Mouse (Mus musculus): ENCODE data around the gene Enox1.
A peak's percentile ranks its signal among the peaks of the same experiment; 100 is the strongest.
"Not testable (repeated sequence)": the region's sequence is repeated elsewhere in the genome, so short reads cannot be mapped to it uniquely, and the experiment has no call there.

Enox1 gene

DNA sequence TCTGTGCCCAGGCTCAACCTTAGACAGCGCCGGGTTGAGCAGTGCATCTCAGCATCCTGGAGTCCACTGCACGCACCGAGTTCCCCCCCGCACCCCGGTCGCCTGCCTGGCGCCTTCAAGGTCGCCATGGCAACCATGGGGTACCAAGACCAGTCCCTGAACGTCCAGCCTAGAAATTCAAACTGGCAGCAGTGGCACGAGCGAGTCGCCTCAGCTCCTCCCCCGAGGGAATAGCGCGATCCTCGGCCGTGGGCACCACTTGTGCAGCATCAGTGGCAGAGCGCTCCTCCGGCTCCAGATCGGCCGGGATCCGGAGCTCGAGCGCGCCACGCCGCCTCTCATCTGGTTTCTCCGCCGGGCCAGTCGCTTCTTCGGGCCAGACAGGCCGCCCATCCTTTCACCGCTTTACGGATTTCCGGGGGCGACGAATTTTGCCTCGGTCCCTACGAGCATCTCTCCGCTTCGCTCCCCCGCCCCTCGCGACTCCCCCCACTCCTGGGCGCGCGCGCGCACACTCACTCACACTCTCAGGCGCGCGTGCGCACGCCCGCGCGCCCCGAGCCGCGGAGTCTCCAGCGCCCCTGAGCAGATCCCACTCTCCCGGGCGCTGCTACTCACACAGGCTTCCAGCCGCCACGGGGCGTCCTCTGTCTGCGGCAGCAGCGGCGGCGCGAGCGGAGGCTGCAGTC is at the start of gene Enox1:
Gene Enox1 (plus strand): TSS at position 542 of the 689 bp plus-strand sequence.
- DNase-seq (ENCODE audit: low spot score) = peak; percentile 36

DNA sequence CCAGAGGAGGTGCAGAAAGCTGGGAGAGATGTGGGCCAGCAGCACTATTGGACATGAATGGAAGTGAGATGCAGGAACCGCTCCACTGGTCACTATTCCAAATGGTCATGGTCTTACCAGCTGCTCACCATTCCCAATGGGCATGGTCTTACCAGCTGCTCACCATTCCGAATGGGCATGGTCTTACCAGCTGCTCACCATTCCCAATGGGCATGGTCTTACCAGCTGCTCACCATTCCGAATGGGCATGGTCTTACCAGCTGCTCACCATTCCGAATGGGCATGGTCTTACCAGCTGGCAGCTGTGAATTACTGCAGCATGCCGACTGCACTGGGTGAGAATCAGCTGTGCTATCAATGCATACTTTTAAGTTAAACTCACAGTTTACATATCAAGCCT is 45.9 kb upstream of the Enox1 start:
- not testable (repeated sequence) for DNase-seq (ENCODE audit: low spot score)

DNA sequence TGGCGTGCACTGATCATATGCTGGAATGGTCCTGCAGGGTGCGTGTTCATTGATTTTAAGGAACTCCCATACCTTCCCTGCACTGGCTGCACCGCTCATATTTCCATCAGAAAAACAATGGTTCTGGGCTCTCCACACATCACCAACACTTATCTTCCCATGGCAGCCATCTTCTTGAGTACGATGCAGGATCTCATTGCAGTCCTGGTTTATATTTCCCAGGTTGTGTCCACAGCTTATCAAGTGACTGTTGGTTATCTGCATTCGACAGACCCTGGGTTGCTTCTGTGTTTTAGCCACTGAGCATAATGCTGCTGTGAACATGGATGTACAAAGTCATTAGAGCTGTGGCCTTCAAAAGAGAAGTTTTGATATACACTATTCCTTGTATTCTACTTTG is 26.0 kb upstream of the Enox1 start:
- no peak for DNase-seq (ENCODE audit: low spot score)

DNA sequence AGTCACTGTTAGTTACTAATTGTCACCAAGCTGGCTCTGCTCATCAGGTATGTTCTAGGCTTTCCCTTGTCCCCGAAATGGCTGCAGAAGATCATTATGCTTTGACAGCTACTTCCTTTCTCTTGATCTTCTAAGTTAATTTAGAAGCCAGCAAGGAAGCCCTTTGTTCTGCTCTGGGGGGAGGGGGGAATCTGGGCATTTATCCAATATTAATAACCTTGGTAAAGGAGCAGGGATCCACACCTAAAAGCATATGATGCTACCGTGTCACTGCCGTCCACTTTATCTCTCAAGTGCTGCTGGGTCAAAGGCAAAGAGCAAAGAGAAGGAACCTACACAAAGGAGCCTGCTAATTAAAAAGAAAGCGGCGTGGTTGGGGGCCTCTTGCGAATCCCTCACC is 19.6 kb upstream of the Enox1 start:
- DNase-seq (ENCODE audit: low spot score) = no peak

DNA sequence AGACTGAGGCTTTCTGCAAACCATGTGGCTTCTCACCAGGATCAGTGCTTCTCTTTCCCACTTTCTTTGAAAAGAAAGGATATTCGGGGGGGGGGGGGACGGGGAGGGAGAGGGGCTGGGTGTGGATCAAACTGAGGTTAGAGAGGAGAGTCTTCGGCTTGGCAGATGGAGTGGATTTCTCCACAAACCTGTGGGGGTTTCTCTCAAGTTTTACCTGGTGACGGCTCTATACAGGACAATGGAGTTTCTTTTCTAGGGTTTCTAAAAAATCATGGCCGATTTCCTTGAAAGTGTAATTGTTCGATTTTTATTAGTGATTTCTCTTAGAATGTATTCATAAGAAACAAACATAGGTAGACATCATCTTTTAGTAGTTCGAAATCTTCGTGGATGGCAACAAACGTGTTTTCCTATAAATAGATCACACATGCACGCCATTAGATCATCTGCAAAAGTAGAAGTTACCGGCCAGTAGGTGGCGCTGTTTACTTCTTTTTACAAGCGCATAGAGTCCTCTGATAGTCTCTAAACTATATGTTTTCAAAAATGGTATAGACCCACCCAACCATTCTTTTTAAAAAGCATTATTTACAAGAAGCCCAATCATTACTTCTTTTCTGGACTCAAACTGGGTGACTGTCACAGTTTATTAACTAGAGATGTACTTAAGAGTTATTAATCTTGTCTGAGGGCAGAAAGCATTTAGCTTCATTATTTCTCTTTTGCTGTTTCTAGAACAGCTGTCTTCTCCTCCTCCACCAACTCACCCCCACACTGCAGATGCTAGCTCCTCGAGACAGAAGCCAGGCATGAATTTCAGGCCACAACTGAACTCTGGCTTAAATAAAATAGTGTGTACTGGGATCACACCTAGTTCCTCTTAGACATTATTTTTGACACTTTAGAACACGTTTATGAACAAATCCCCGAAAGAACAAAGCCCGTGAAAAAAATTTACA is 15.0 kb upstream of the Enox1 start:
- DNase-seq (ENCODE audit: low spot score) = peak; percentile 68

DNA sequence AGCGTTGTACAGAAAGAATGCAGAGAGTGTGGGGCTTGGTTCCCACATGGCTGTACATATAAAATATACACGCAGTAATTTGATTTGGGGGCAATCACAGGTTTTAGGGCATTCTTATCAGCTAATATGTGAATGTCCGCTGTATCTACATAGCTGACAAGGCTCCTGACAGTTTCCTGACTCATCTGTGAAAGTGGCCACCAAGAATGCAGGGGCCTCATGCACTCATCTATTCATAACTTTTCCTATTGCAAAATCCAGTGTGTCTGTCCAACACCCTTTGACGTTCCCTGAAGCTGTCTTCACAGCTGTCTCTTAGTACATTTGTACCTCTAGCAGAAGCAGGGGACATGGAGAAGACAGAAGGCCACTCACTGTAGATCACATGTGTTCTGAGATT is 11.5 kb upstream of the Enox1 start:
- DNase-seq (ENCODE audit: low spot score) = no peak

DNA sequence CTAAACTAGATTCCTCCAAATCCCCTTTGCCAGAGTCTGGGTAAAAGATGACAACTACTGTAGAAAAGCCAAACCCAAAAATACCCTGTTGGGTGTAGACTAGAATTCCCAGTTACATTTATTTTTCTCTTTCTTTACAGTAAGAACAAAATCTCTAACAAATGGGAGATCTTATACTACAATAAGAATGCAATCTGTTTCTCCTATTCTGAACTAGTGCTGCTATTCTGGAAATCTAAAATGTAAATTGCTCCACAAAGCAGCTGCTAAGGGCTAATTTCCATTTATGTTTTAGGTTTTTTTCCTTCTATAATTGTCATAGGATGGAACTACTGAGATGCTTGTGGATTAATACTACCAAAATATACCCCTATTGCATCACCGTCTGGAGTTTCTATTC is 8.9 kb upstream of the Enox1 start:
- DNase-seq (ENCODE audit: low spot score) = no peak

DNA sequence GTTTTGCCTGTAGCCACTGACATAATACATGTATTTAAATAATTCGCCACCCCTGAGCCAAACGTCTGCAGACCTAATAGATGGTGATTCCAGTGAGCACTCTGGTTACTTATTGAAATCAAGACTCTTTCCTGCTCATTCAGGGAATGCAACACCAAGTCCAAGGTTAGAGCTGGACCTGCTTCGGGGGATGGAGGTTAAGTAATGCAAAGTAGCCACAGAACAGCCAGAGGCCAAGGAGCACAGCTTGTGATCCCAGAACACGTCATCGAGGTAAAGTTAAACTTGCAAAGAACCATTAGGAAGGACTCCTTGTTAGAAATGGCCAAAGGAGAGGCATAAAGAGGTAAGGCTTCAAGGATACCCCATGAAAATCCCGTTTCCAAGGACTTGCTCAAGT is 6.0 kb upstream of the Enox1 start:
- no peak for DNase-seq (ENCODE audit: low spot score)

DNA sequence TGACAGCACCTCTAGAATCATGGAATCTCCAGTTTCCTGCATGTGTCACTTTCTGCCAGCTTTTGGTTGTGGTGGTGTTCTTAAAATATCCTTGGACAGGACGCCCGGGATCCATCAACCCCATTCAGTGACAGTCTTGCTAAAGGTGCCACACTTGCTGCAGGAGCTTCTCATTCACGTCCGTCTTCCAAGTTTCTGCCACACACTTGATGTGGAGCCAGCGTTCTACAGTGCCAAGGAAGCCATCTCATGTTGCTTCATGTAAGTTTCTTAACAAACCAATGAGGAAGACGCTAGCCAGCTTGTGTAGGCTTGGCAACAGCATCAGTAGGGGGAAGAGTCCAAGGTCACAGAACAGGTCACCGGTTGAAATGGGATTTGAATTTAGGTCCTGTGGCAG is 5.1 kb upstream of the Enox1 start:
- DNase-seq (ENCODE audit: low spot score) = no peak

DNA sequence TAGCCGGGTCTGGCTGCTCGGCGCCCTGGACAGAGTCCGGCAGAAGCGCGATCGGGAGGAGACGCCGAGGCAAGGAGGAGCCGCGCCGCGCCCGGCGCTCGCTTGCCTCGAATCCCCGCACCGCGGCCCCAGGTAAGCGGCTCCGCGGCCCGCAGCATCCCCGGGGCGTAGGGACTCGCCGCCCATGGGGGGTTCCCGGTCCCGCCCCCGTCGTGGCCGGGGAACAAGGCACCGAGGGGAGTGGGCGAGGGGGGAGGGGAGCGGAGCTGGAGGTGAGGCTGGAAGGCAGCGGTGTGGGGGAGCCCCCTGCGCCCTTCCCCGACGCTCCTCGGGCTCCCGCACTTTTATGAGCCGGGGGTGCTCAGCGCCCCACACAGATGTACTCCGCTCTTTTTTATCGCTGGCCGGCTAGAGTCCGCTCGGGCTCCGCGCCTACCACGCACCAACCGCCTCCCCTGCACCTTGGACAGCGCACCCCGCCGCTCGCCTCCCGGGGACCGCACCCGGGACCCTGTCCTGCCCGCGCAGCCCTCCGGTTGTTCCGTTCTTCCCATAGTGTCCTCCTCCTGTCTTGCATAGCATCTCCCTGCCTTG is 445 bp downstream of the Enox1 start:
- DNase-seq (ENCODE audit: low spot score) = no peak

DNA sequence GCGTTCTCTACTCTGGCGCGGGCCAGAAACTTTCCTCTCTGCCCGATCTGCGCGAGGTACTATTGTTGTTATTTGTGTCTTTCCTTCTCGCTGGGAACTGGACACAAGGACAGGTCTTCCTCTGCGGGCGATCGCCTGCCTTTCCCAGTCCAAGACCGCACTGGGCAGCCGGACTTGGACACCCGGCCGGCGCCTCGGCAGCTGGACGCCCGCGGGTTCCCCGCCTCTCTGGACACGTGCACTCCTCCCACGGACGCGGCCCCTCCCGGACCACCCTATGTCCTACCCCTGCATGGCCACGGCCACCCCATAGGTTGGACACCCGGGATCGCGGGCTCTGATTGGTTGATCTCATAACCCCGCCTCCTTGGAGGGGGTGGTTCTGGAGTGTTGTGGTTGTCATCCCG is 945 bp downstream of the Enox1 start:
- peak; percentile 47 for DNase-seq (ENCODE audit: low spot score)

DNA sequence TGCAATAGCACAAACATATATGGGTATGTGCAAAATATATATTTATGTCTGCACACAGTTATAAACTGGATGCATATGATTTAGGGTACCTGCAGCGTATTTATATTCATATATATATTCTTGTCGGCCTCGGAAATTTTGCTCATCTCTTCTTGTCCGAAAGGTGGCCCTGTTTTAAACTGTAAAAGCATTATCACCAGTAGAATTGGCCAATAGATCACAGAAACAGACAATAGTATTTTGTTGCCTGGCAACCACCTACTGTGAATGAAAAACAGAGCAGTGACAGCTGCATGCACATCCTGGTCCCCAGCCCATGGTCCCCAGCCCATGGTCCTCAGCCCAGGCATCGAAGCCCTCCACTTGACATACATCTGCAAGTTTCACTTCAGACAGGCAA is 2.8 kb downstream of the Enox1 start:
- DNase-seq (ENCODE audit: low spot score) = no peak

DNA sequence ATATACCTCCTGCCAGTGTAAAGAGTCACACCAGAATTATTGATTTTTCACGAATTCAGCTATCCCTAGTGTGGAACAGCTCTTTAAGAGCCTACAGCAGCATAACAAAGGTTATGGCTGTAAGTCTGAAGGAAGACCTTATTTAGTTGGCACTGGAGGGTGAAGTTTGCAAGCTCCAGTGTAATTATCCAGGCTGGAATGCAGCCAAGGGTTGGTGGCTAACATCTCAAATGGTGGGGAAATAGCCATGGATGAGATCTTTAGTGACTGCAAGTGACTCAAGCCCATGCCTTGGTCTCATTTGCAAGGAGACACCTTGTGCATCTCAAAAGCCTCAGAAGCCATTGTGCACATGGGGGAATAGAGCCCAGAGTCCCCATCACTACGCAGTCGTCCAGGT is 5.9 kb downstream of the Enox1 start:
- no peak for DNase-seq (ENCODE audit: low spot score)

DNA sequence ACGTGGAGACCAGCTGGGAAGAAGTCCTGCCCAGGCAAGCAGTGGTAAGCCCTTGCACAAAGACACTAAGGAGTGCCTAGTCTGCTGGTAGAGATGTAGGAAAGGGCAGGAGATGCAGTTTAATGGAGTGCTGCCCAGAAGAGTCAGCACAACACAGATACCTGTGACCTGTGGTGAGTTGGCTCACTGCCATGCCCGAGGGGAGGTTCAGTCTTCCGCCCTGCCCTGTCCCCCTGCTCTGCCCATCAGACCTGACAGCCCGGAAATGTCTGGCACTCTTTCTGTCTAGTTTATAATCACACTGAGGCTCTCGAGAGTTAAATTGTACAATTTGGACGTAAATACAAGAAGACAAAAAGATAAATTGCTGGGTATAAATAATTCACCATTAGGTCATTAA is 7.8 kb downstream of the Enox1 start:
- no peak for DNase-seq (ENCODE audit: low spot score)

DNA sequence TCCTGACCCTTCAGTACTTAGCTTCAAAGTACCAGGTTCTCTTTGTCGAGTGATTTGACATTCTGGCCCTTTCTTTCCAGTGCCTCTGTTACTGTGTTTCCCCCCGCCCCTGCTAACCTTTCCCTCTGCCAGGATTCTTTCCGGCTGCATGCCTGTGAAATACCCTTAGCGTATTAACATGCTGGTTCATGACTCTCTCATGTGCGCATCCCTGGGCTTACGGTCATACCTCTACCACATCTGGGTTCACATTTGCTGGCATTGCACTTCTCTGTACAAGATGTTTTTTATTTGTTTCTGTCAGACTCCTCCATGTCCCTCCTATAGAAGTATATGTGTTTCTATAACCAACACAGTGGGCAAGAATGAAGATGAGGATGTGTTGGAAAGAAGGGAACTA is 11.6 kb downstream of the Enox1 start:
- DNase-seq (ENCODE audit: low spot score) = no peak

DNA sequence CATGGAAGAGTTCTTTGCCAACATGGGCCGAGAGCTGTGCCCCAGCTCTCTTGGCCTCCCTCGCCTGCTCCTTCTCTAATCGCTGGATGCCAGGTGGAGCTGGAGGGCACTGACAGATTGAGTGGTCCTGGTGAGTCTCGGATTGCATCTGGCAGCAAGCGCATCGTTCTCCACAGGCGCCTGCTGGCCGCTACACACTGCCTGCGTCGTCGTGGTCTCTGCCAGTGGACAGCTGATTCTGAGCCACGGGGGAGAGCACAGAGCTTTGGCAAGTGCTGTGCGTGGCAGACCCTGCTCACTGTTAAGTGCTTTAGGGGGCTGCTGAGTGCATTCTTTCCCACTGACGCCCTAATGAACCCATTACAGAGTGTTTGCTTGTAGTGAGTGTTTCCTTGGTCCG is 17.9 kb downstream of the Enox1 start:
- no peak for DNase-seq (ENCODE audit: low spot score)

DNA sequence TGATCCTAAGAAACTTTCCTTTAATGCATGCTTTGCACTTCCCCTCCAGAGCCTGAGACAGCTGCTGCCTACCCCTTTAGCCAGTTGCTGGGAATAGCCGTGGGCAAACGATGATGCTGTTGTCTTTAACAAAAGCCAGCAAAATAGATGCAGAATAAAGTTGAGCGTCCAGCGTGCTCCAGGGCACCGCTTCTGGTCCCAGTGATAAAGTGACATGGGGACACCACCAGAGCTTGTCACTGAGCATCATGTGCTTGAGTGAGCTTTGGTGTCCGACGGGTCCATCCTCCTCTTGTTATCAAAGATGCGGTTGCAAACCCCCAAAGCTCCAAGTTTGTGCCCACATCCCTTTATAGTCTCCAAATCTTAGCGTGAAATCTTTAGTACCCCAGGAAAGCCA is 18.4 kb downstream of the Enox1 start:
- DNase-seq (ENCODE audit: low spot score) = no peak

DNA sequence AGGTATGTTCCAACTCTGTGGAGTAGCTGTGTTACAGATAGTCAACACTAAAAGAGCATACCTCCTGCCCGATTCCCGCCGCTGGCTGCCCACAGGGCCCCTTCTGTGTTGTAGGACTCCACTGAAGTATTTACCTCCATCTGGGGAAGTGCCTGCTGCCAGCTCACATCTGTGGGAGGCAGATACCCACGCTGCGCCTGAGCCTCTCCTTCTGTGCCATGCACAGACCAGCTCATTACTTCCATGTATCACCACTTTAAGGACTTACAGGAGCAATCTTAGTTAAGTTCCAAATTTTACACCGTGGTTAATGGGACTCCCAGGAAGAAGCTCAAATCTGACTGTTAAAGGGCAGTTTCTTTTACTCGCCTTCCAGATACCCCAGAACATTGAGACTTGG is 23.7 kb downstream of the Enox1 start:
- DNase-seq (ENCODE audit: low spot score) = no peak

DNA sequence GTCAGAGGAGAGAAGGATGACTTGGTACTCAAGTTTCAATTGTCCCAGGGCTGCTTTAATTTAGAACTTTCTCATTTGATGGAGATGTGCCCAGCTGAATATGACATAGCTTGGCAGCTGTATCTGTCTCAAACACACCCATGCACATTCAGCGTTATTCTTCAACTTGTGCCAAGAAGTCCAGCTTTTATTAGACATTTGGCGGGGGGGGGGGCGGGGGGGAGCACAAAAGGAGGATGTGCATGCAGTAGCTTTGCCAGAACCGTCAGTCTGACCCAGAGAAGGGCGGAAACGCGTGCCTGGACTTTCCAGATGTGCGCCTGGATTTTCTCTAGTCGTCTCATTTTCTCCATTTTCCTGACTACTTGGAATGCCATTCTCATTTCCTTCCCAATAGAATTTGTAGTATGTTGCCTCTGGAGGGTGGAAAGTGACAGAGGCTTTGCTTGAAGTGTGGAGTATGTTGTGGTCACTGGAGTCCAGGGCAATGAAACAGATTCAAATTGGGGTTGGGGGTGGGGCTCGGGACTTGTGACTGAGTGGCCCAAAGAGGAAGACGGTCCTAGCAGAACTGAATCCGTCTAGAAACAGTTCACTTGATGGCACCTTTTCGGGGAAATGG is 24.3 kb downstream of the Enox1 start:
- DNase-seq (ENCODE audit: low spot score) = no peak

DNA sequence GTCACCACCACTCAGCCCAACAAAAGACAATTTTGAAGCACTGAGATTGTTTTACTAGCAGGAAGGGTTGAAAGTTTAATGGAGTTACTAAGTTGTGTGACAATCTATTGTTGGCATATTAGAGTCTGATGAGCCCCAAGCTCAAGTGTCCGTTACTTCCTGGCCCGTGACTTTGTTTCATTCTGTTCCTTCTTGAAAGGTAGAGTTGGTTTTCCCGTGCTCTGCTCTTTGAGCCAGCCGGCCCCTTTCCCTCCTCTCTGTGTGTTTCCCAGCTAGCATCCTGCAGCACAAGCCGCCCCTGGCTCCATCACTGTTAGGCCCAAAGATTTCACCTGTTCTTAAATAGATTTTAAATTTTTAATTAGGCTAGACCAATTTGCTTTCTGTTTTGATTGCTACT is 26.9 kb downstream of the Enox1 start:
- DNase-seq (ENCODE audit: low spot score) = no peak

DNA sequence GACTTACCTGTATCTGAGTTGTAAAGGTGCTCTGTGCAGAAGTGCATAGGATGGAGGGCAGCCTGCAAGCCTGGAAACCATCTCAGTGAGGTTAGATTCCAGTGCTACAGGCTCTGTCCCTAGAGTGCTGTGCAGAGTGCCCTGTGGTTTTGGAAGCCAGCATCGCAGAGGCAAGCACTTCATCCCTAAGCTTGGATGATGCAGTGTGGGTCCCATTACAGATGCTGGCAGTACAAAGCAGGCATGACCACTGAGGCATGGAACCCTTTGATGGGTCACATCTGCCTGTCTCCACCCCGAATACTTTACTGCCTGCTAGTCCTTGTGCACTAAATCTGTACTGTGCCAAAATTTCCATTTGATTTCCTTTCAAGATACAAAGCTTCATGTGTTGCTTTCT is 33.6 kb downstream of the Enox1 start:
- DNase-seq (ENCODE audit: low spot score) = no peak

DNA sequence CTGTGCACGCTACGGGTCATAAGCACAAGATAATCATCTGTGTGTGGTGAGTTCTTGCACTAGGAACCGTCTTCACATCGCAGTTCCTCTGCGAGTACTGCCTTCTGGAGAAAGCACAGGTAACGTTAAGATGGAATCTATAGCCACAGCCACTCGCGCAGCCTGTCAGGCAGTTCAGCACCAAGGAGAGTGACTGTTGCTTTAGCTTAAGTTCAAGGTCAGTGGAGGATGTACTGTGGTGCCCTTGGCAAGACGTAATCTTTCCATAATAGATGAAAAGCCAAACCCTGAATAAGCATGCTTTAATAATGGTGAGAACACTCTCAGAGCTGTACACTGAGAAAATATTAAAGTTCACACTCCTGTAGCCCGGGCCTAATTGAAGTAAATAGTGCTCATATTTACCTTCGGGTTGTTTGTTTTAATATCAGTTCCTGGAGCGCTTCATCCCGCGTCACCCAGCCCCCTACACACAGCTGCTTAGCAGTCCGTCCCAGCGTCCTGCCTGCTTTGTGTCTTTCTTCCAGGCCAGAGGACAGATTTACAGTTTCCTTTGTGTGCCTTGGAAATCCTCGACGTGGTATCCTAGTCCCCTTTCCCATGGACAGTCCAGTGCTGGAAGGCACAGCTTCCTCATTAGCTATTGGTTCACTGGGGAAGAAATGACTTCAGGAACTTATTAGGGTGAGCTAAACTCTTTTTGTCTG is 38.9 kb downstream of the Enox1 start:
- no peak for DNase-seq (ENCODE audit: low spot score)
